In the genomic region with DNA sequence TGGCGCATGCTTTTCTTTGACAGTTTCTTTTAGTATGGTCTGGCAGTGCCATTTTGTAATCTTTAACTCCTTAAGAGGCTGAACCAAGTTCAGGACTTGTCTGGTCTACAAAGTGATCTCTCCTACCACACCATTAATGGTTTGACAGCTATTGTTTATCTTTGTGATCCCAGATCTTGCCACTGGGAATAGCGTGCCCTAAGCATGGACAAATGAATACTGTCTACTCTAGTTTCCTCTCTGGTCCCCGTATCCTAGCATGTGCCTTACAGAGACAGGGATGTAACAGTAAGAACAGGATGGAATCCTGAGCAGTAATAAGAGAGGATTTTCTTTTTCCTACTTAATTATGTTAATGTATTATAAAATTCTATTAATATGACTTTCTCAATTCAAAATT, we compare ENCODE assay signal across 25 mouse cellular contexts.
"Had no signal": no experiment of that assay in that cellular context is flagged by ENCODE, and none has a peak within 500 bp of the region (broad histone marks: within the 10 kb centered on the region; RNA-seq: fewer than 3 reads in every experiment).

No protein-coding gene starts in this region.

- H3K27me3 ChIP-seq: heart, embryonic 13.5 days; hindbrain, embryonic 12.5 days; intestine, embryonic 15.5 days; limb, embryonic 12.5 days had no signal

- H3K9me3 ChIP-seq: heart, embryonic 10.5 days; heart, embryonic 13.5 days; hindbrain, embryonic 10.5 days; hindbrain, embryonic 12.5 days; intestine, embryonic 15.5 days; limb, embryonic 10.5 days; limb, embryonic 12.5 days had no signal

- H3K4me2 ChIP-seq: heart, embryonic 13.5 days; hindbrain, embryonic 12.5 days; hindbrain, embryonic 14.5 days; intestine, embryonic 15.5 days; limb, embryonic 12.5 days had no signal

- H3K4me3 ChIP-seq: gastrocnemius, adult 2 months; heart, embryonic 10.5 days; heart, embryonic 13.5 days; hindbrain, embryonic 10.5 days; hindbrain, embryonic 12.5 days; intestine, embryonic 15.5 days; layer of hippocampus, adult 2 months; left cerebral cortex, adult 2 months; limb, embryonic 10.5 days; limb, embryonic 12.5 days had no signal

- H3K36me3 ChIP-seq: hindbrain, embryonic 12.5 days; intestine, embryonic 15.5 days; limb, embryonic 12.5 days had no signal

- H3K9ac ChIP-seq: heart, embryonic 13.5 days; hindbrain, embryonic 12.5 days; hindbrain, embryonic 14.5 days; intestine, embryonic 15.5 days; limb, embryonic 12.5 days had no signal

- DNase-seq: gastrocnemius, adult 2 months; gastrocnemius, postnatal 10 days; gastrocnemius, postnatal 25 days; heart, adult 18-20 months; heart, postnatal 4 days; kidney, adult 18-20 months; kidney, adult 8-10 months; kidney, postnatal 14 days; kidney, postnatal 36 days; liver had no signal

- H3K4me1 ChIP-seq: hindbrain, embryonic 10.5 days; hindbrain, embryonic 12.5 days; limb, embryonic 10.5 days had no signal

- H3K27ac ChIP-seq: gastrocnemius, adult 2 months; heart, embryonic 10.5 days; hindbrain, embryonic 10.5 days; hindbrain, embryonic 12.5 days; hindbrain, embryonic 14.5 days; intestine, embryonic 15.5 days; kidney, postnatal 0 days; layer of hippocampus, adult 2 months; left cerebral cortex, adult 2 months; limb, embryonic 10.5 days; limb, embryonic 12.5 days had no signal

- ATAC-seq: forebrain, embryonic 16.5 days; hindbrain, embryonic 16.5 days; inflammation-experienced regulatory T-cells, adult 6 months; intestine, embryonic 15.5 days; intestine, postnatal 0 days had no signal
